Mouse (Mus musculus): ENCODE results near the gene Rbms1. TPM values are rescaled to one million over a fixed set of nuclear protein-coding genes. Genes with fewer than 3 reads are reported as not detected.
A peak's percentile ranks its signal among the peaks of the same experiment; 100 is the strongest.
"Not testable (repeated sequence)": the region's sequence is repeated elsewhere in the genome, so short reads cannot be mapped to it uniquely, and the experiment has no call there.

Gene Rbms1
- total RNA-seq, 4 experiments from 2014 or later = 10.2 to 19.1 (median 16.0) TPM

DNA sequence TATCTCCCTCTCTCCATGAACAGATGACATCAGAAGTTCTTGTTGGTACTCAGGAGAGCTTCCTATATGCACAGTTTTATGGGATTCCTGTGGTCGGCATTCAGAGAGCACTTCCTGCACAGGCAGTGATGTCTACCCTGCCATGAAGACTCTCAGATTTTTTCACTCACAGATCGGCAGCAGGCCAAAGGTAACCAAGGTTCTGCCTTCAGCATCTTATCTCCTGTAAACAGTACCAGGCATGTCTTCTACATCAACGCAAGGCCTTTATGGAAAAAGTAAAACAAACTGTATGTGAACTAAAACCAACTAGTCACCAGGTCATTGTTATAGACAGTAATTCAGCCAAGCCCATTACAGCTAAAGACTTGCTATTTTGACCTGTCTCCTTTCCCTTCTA is 115.0 kb downstream of the Rbms1 start:
- DNase-seq (ENCODE audit: low spot score in 2 of 2) = no peak

DNA sequence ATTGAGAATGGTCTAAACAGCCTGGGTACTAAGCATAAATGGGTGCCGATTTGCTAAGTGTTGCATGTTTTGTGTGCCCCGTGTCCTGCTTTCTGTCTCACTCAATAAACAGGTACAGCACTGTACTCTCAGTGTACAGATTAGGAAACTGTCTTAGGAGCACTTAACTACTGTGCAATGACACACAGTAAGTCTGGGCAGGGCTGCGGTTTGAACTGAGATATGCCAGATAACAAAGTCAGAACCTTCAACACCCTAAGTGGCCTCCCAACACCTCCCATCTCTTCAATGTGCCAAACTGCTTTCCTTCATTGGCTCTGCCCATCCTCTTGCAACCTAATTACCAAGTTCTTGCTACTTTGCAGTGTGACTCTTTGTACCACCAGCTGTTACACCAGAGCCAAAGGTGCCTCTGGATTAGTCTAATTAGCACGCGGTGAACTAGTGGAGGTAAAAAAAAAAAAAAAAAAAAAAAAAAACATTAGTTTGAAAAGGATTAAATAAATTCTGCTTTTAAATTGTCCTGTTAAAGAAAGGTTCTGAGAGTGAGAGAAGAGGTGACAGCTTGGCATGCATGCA is 117.6 kb downstream of the Rbms1 start:
- DNase-seq (ENCODE audit: low spot score in 2 of 2) = no peak

DNA sequence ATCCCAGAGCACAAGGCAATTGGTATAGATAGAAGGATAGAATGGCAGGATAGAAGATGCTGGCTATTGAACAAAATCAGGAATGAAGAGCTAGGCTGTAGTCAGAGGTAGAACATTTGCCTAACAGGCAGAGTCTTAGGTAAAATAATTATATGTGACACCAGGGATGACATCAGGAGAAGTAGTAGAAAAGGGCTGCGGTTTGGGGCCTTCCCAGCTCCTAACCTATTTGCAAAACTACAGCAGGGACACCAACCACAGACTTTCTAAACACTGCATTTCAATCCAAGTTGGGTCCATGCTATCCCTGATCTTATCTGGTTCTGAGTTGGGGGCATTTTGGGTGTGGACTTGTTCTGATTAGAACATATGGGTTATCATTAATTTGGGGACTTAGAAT is 118.7 kb downstream of the Rbms1 start:
- no peak for DNase-seq (ENCODE audit: low spot score in 2 of 2)

DNA sequence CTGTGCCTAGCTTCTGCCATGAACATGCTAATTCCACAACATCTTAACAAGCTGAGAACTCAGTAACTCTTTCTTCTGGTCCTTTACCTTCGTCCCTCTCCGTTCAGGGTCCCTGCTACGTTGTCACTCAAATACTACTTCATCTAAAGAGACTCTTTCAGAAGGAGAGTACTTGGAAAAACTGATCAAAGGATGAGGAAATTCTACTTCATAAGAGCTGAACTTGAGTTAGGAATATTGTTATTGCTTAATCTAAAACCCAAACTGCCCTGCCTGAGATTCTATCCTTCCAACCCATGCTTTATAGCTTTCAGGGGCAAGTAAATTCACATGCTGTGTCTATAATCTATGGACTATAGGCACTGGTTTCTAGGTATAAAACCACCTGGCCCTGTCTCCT is 119.4 kb downstream of the Rbms1 start:
- DNase-seq (ENCODE audit: low spot score in 2 of 2) = no peak

DNA sequence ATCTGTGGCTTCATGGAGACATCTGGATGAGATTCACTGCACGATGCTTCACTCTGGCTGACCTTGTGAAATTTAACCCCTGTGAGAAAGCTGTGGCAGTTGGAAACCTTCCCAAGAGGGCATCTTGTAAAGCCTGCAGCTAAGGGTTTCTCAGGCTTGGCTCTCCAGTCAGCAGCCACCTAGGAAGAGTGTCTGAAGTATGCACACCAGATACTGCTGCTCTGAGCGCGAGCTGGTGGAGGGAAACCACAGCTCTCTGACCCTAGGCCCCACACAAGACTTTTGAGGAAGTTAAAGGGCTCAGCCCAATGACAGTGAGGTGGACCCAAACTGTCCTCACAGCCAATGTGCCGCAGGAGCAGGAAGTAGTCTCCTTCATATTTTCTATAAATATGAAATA is 120.0 kb downstream of the Rbms1 start:
- peak in 1 of 2 experiments; percentile 25 for DNase-seq (ENCODE audit: low spot score in 2 of 2)

GRCm38 (mm10) chr2:60840922-60841321 is 122.1 kb downstream of the Rbms1 start:
- DNase-seq (ENCODE audit: low spot score in 2 of 2) = peak; percentile 47 to 54

DNA sequence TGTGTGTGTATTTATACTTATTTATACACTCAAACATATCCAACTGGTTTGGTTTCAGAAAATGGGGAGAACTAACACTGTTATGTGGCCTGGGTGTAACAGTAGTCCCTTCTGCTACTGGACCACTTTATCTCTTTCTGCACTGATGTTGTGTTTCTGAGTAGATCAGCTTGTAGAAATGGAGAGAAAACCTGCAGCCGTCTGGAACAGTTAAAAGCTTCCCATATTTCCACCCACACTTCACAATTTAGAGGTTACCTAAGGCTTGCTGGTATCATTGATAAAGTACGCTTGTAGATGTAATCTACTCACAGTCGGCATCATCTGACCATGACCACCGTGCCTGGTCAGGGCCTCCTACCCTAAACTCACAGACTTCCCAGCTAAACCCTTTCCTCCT is 123.5 kb downstream of the Rbms1 start:
- DNase-seq (ENCODE audit: low spot score in 2 of 2) = no peak

GRCm38 (mm10) chr2:60838856-60839255 is 124.1 kb downstream of the Rbms1 start:
- DNase-seq (ENCODE audit: low spot score in 2 of 2) = no peak

DNA sequence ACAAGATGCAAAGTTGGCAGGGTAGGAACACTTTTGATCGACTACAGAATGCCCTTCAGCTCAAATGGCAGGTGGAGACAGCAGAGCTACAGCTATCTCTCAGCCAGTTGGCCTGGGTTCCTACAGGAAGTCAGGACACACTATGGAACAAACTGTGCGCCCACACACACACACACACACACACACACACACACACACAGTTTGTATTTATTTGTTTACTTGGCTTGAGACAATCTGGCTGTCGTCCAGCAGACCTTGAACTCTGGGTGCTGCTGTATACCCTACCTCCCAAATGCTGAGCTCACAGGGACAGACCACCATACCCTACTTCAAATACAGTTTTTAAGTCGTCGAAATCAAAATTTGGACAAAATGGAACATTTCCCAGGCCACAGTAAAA is 125.4 kb downstream of the Rbms1 start:
- no peak for DNase-seq (ENCODE audit: low spot score in 2 of 2)

GRCm38 (mm10) chr2:60836237-60836636 is 126.8 kb downstream of the Rbms1 start:
- no peak for DNase-seq (ENCODE audit: low spot score in 2 of 2)

DNA sequence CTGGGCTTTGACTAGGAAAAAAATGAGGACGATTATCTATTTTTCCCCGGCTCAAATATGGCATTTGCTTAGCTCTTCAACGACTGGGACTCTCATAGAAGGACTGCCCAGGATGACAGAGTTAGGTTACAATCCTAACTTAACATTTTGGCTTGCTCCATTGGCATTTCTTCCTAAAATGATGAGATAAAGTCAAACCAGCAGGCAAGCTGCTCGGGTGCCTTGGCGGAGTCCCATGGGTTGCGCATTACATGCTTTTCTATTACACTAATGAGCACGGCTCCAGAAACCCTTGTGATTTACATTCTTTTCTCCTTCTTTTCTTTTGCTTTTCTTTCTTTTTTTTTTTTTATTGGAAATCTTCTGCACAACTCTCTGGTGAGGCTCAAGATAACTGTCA is 128.7 kb downstream of the Rbms1 start:
- DNase-seq (ENCODE audit: low spot score in 2 of 2) = peak in 1 of 2 experiments; percentile 48

GRCm38 (mm10) chr2:60832254-60832653 is 130.7 kb downstream of the Rbms1 start:
- no peak for DNase-seq (ENCODE audit: low spot score in 2 of 2)

GRCm38 (mm10) chr2:60830464-60830863 is 132.5 kb downstream of the Rbms1 start:
- not testable (repeated sequence) for DNase-seq (ENCODE audit: low spot score in 2 of 2)

- no peak for DNase-seq (ENCODE audit: low spot score in 2 of 2)
Measured at GRCm38 (mm10) chr2:60828908-60829462, 134.0 kb downstream of the Rbms1 start.

DNA sequence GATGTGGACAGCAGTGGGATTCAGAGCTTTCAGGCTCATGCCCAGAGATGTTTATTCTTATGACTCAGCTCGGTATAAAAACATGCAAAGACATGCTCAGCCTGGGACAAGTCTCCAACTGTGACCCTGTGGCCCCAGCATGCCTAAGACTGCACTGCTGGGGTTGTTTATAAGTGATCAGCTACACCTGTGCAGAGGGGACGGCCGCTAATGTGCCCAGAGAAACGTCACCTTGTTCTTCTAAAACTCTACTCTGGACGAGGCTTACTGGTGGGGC is 135.9 kb downstream of the Rbms1 start:
- DNase-seq (ENCODE audit: low spot score in 2 of 2) = no peak

GRCm38 (mm10) chr2:60826406-60827151 is 136.4 kb downstream of the Rbms1 start:
- DNase-seq (ENCODE audit: low spot score in 2 of 2) = no peak

DNA sequence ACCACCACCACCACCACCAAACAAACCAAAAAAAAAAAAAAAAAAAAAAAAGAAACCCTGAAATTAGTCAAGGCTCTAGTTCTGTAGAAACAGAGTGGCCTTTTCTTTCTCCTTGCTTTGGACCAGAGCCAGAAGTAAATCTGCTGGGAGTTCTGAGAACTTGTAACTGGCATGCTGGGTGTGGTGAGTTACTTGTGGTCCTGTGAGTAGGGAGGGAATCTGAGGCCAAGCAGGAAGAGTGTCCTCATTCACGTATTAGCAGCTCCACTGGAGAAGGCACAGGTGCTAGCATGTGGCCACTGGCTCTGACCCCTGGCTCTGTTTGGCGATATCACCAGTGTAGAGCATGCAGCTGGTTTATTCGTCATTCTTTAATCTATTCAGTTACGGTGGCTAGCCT is 137.3 kb downstream of the Rbms1 start:
- DNase-seq (ENCODE audit: low spot score in 2 of 2) = peak; percentile 35 to 37

GRCm38 (mm10) chr2:60821635-60822034 is 141.4 kb downstream of the Rbms1 start:
- no peak for DNase-seq (ENCODE audit: low spot score in 2 of 2)

DNA sequence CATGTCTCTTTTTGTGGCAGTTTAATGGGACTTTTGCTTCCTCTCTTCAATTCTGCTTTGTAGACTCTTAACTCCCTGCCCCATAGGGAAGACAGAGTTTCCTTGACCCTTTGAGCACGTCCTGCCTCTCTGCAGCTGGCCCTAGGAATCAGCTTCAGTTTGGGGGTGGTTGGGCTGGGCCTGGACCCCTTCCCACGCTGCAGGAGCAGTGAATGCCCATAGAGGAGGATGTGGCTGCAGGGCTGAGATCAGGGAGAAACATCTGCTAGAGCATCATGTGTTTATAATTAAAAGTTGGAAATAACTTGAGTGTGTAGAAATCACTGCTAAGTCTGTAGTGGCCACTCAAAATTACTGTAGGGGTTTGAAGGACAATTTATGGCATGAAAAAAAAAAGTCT is 144.4 kb downstream of the Rbms1 start:
- no peak for DNase-seq (ENCODE audit: low spot score in 2 of 2)

- no peak for DNase-seq (ENCODE audit: low spot score in 2 of 2)
Measured at GRCm38 (mm10) chr2:60816307-60816706, 146.7 kb downstream of the Rbms1 start.

GRCm38 (mm10) chr2:60814788-60815187 is 148.2 kb downstream of the Rbms1 start:
- no peak for DNase-seq (ENCODE audit: low spot score in 2 of 2)

DNA sequence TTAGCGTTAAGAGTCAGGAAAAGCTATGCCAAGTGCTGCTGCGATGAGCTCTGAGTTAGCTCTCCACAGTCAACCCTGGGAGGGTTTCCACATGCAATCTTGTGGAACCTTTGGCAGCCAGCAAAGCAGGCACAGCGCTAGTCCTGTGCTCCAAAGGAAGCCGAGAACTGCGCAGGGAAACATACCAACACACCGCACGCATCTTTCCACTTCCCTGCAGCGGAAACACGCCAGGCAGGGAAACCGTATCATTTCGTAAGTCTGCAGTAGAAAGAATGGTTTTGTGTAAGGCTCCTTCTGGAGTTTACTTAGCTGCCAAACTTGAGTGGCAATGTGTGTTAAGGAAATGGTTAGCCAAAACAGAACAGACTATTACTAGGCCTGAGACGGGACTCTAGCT is 150.0 kb downstream of the Rbms1 start:
- no peak for DNase-seq (ENCODE audit: low spot score in 2 of 2)

- DNase-seq (ENCODE audit: low spot score in 2 of 2) = peak in 1 of 2 experiments; percentile 38
Measured at GRCm38 (mm10) chr2:60810617-60811016, 152.4 kb downstream of the Rbms1 start.
